In the genomic region with DNA sequence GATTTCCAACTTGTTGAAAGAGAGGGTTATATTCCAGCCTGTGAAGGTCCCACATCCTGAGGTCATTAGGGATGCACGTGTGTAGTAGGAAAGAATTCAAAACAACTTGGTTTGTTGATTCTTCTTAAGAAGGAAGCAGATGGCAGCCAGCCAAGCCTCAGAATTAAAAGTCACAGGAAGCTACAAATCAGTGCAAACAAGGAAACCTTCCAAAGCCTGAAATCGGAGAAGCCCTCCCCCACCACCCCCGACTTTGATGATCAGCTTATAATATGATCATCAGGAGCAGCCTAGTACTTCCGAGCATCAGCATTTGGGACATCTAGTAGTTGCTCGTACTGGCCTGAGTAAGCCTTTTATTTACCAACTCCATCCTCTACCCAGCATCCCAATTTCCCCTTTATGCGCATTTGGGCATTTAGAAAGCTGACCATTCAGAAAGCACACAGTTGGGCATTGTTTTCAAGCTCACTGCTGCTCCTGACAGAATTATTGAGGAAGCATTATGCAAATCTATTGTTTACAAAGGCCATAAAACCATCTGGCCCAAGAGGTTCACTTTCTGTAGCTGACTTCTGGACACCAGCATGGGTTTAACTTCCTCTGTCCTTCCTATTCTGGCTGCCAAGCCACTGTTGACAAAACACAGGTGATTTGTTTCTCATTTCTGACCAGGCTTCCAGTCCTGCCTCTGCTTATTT, we compare ENCODE assay signal across 9 mouse cellular contexts. TPM values are rescaled to one million over a fixed set of nuclear protein-coding genes. Genes with fewer than 3 reads are reported as not detected.
DNase-seq lines count a peak whose midpoint lies in the region; ATAC-seq and TF ChIP-seq lines count a peak whose summit lies in the region.
"Had no signal": no experiment of that assay in that cellular context is flagged by ENCODE, and none has a peak within 500 bp of the region (broad histone marks: within the 10 kb centered on the region; RNA-seq: fewer than 3 reads in every experiment).

No protein-coding gene starts in this region.

- H3K36me3 ChIP-seq in embryonic facial prominence, embryonic 14.5 days (ENCODE audit: control insufficient read depth, insufficient read depth, low read length): no peaks in the 10 kb centered on the region
- no peaks in the 10 kb centered on the region for H3K36me3 ChIP-seq in intestine, postnatal 0 days (ENCODE audit: control insufficient read depth, insufficient read depth)
- H3K36me3 ChIP-seq in lung, postnatal 0 days (ENCODE audit: insufficient read depth, low read length): no peaks in the 10 kb centered on the region
- H3K36me3 ChIP-seq: stomach, embryonic 15.5 days had no signal

- no peak overlapping the region for H3K4me2 ChIP-seq in embryonic facial prominence, embryonic 14.5 days (ENCODE audit: low read depth, low read length)
- H3K4me2 ChIP-seq in intestine, postnatal 0 days (replicated peaks; ENCODE audit: low read depth): peak overlapping the region; percentile 32
- H3K4me2 ChIP-seq in lung, postnatal 0 days (replicated peaks; ENCODE audit: low read depth, low read length): peak overlapping the region; percentile 9; the same call in 1 of the 2 replicates
- H3K4me2 ChIP-seq: stomach, embryonic 15.5 days had no signal

- H3K27ac ChIP-seq in embryonic facial prominence, embryonic 14.5 days (replicated peaks; ENCODE audit: low read depth, low read length): no peak overlapping the region
- H3K27ac ChIP-seq in intestine, postnatal 0 days (ENCODE audit: low read depth, low read length): peak overlapping the region; percentile 35
- H3K27ac ChIP-seq in lung, postnatal 0 days (ENCODE audit: low read length): no peak overlapping the region
- H3K27ac ChIP-seq: stomach, embryonic 15.5 days had no signal

- H3K4me1 ChIP-seq in embryonic facial prominence, embryonic 14.5 days (ENCODE audit: control insufficient read depth, insufficient read depth, low read length): no peaks in the 10 kb centered on the region; the same call in 1 of the 2 replicates
- H3K4me1 ChIP-seq in intestine, postnatal 0 days (replicated peaks; ENCODE audit: control insufficient read depth, insufficient read depth, low read length): peaks cover 6% of the 10 kb centered on the region; the same call in 1 of the 2 replicates
- no peaks in the 10 kb centered on the region for H3K4me1 ChIP-seq in lung, postnatal 0 days (ENCODE audit: insufficient read depth, low read depth, low read length)
- H3K4me1 ChIP-seq: stomach, embryonic 15.5 days had no signal

- DNase-seq in left cerebral cortex, postnatal 4 days: peak; percentile 6
- DNase-seq in left cerebral cortex, adult 9 months (ENCODE audit: low spot score in 2 of 2): no peak
- peak; percentile 18 for DNase-seq in ZHBTc4 (ENCODE audit: low read depth, low spot score)
- peak; percentile 88 for DNase-seq in embryonic facial prominence, embryonic 14.5 days (ENCODE audit: low spot score)
- peak; percentile 43 for DNase-seq in lung, postnatal 0 days (ENCODE audit: low spot score)
- DNase-seq in left cerebral cortex, adult 18-20 months (ENCODE audit: low spot score in 2 of 2): no peak

- intact Hi-C loops in left cerebral cortex, postnatal 4 days (cut with DNase I): no loop called here

- H3K27me3 ChIP-seq in embryonic facial prominence, embryonic 14.5 days (replicated peaks; ENCODE audit: control insufficient read depth, insufficient read depth, low read length): no peaks in the 10 kb centered on the region
- H3K27me3 ChIP-seq in intestine, postnatal 0 days (replicated peaks; ENCODE audit: control insufficient read depth, insufficient read depth, low read length): no peaks in the 10 kb centered on the region
- H3K27me3 ChIP-seq in lung, postnatal 0 days (replicated peaks; ENCODE audit: insufficient read depth, low read length): no peaks in the 10 kb centered on the region
- H3K27me3 ChIP-seq: stomach, embryonic 15.5 days had no signal

- no peak overlapping the region for H3K9ac ChIP-seq in embryonic facial prominence, embryonic 14.5 days (ENCODE audit: low read depth, low read length)
- no peak overlapping the region for H3K9ac ChIP-seq in intestine, postnatal 0 days (ENCODE audit: low read depth, low read length)
- no peak overlapping the region for H3K9ac ChIP-seq in lung, postnatal 0 days (replicated peaks; ENCODE audit: low read depth)
- H3K9ac ChIP-seq: stomach, embryonic 15.5 days had no signal

- no peak for TF ChIP-seq CTCF in intestine, postnatal 0 days (IDR thresholded peaks at IDR 0.05; ENCODE audit: low read depth)
- no peak for TF ChIP-seq CTCF in lung, postnatal 0 days (IDR thresholded peaks at IDR 0.05)

- peak; percentile 55 for ATAC-seq in embryonic facial prominence, embryonic 14.5 days (ENCODE audit: low read depth)
- ATAC-seq in intestine, postnatal 0 days: peak; percentile 84
- ATAC-seq in lung, postnatal 0 days: no peak
- no peak for ATAC-seq in megakaryocyte, adult 5-6 weeks (ENCODE audit: poor library complexity, severe bottlenecking)

- no peaks in the 10 kb centered on the region for H3K9me3 ChIP-seq in embryonic facial prominence, embryonic 14.5 days (ENCODE audit: control insufficient read depth, low read length)
- H3K9me3 ChIP-seq in intestine, postnatal 0 days (ENCODE audit: control insufficient read depth): no peaks in the 10 kb centered on the region
- H3K9me3 ChIP-seq in lung, postnatal 0 days (ENCODE audit: low read length): no peaks in the 10 kb centered on the region
- H3K9me3 ChIP-seq: stomach, embryonic 15.5 days had no signal

- 21% methylated on average over 6 of the region's 6 CpGs for WGBS in embryonic facial prominence, embryonic 14.5 days
- 24% methylated on average over 6 of the region's 6 CpGs for WGBS in intestine, postnatal 0 days
- WGBS in lung, postnatal 0 days: 20% methylated on average over 6 of the region's 6 CpGs

- TF ChIP-seq EP300 in lung, postnatal 0 days (IDR thresholded peaks at IDR 0.05): no peak

- H3K4me3 ChIP-seq in embryonic facial prominence, embryonic 14.5 days (ENCODE audit: low read depth, low read length): no peak overlapping the region
- H3K4me3 ChIP-seq in intestine, postnatal 0 days (ENCODE audit: low read depth, low read length): no peak overlapping the region
- no peak overlapping the region for H3K4me3 ChIP-seq in lung, postnatal 0 days (ENCODE audit: low read depth, low read length)
- H3K4me3 ChIP-seq: stomach, embryonic 15.5 days had no signal

RNA-seq across cellular contexts. Expression of gene Ppp3ca, which starts 59.9 kb away (rescaled TPM):
- total RNA-seq in left cerebral cortex, postnatal 4 days (2021): 100 to 1,000 TPM; 316 to 328 TPM
- 71.7 and 78.6 TPM in 2 replicates for polyA plus RNA-seq in embryonic facial prominence, embryonic 14.5 days (2014; fragmentation: Nextera tagmentation; extraction: Ambion mirVana)
- polyA plus RNA-seq in intestine, postnatal 0 days (2015; fragmentation: Nextera tagmentation; extraction: Ambion mirVana): 37.3 and 40.8 TPM in 2 replicates
- 105 and 125 TPM in 2 replicates for polyA plus RNA-seq in lung, postnatal 0 days (2015; fragmentation: Nextera tagmentation; extraction: Ambion mirVana)
- 82.1 and 85.1 TPM in 2 replicates for total RNA-seq in megakaryocyte, adult 5-6 weeks (2015)
- 82.1 and 83.1 TPM in 2 replicates for total RNA-seq in megakaryocyte, adult 5-6 weeks (2017)
- total RNA-seq in left cerebral cortex, adult 18-20 months (2021): 100 to 1,000 TPM; 883 to 913 TPM

Comparison
In these comparisons a context has a peak if more than half of its experiments do, and no peak if none do; other contexts are left out.
1. DNase-seq: peak in left cerebral cortex, postnatal 4 days (single experiment), ZHBTc4 (single experiment), embryonic facial prominence, embryonic 14.5 days (single experiment) and lung, postnatal 0 days (single experiment); none in left cerebral cortex, adult 9 months (0 of 2) and left cerebral cortex, adult 18-20 months (0 of 2).
2. ATAC-seq: peak in embryonic facial prominence, embryonic 14.5 days (single experiment) and intestine, postnatal 0 days (single experiment); none in lung, postnatal 0 days (single experiment) and megakaryocyte, adult 5-6 weeks (single experiment).